Mouse (Mus musculus): ENCODE data around the gene Ick.

GRCm38 (mm10) chr9:78174016-78174415 is 65.0 kb downstream of the Ick start:
- TF ChIP-seq CTCF (IDR thresholded peaks at IDR 0.05; ENCODE audit: low read depth, low read length) (no peak), POLR2A (IDR thresholded peaks at IDR 0.05; ENCODE audit: borderline replicate concordance, low read depth, low read length) (no peak)
